Mouse (Mus musculus) kidney, postnatal 10 days (tissue): ENCODE measurements around the gene Tut1.

Experiments used
- DNase-seq: peaks from one replicate; pipeline ENCODE4 v3.0.0; 2021; ENCODE audit warnings: mixed read lengths

Gene Tut1

DNA sequence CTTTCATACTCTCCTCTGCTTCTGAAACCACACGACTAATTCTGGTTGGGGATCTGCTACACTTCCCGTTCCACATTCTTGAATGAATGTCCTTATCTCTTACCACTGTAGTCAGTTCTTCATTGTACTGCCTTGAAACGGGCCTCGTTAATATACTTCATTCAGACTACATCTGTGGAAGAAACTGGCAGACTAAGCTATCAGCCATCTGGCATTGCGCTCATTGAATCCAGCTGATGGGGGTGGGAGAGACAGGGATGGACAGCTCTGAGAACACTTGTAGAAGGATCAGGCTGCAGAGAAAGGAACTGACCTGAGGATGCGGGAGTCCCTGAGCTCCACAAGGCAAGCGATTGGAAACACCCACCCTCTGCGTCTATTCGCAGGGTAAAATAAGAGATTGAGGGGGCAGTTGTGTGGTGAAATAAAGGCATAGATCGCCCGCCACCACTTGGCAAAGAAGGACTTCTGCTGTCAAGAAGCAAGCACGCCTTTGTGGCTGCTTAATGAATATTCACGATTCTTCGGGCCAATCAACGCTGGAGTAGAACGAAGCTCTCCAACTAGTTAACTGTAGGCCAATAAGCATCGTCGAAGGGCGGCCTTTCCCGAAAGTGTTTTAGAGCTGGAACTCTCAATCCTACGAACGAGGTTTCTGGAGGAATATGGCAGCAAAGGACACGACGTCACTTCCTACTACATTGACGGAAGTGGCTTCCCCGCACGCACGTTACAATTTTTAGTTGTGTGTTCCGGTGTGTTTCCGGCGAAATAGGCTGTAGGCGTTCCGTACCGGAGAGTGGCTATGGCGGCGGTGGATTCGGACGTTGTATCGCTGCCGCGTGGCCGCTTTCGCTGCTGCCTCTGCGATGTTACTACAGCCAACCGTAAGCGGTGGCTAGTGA is at the start of gene Tut1:
Gene Tut1 (plus strand): TSS at position 713 of the 905 bp plus-strand sequence.
- peak; percentile 92 for DNase-seq

DNA sequence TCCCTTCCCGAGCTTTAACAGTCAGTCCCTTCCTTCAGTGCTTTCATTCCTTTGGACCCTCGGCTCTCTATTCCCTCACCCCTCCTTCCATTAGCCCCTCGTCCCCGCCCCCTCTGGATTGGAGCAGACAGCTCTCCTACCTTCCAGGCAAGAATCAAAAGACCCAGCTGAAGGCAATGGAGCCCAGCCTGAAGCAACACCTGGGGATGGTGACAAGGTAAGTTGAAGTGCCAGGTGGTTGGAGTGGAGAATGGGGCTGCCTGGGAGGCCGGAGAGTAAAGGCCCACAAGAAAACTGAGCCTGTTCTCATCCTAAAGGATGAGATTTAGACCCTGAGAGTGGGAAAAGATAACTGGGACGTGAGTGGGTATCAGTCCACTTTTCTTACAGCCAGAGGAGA is 45.1 kb upstream of the Tut1 start:
- no peak for DNase-seq

DNA sequence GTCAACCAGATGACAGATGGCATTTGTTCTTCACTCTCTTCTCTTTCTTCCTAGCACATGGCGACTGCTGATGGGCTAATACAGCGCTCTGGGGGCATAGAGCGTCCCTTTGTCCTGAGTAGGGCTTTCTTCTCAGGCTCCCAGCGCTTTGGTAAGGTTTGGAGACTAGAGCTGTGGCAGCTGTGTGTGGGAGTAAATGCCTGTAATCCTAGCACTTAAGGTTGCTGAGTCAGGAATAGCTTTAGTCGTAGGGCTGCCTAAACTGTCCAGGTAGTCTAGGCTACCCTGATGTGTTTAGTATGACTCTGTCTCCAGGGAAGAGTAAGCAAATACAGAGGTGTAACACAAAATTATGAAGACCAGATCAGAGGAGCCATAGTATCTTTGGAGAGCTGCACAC is 41.8 kb upstream of the Tut1 start:
- DNase-seq = no peak

DNA sequence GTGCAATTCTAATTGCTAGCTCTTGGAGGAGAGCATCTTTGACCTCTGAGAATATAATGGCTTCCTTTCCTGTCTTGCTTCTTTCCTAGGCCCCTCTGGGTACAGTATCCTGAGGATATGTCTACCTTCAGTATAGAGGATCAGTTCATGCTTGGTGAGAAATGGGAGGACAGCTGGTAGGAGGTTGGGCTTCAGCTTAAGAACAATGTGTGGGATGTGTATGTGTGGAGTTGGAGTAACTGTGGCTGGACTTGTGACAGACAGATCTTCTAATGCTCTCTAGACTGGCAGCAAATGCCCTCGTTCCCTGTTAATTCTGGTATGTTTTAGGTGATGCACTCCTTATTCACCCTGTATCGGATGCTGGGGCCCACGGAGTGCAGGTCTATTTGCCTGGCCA is 39.4 kb upstream of the Tut1 start:
- DNase-seq = no peak

DNA sequence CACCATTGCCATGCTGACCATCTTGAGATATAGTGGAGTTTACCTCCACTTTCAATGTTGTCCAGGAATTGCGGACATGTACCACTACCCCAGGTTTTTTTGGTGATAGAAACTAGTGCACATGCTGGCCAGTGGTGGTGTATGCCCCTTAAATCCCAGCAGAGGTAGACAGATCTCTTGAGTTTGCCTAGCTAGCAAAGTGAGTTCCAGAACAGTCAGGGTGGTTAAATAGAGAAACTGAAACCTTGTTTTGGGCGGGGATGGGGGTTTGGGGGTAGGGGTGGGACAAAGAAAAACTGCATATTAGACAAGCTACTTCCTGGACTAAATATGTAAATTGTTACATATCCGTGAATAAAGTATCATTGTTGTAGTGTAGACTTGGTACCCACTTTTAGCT is 34.6 kb upstream of the Tut1 start:
- DNase-seq = no peak

DNA sequence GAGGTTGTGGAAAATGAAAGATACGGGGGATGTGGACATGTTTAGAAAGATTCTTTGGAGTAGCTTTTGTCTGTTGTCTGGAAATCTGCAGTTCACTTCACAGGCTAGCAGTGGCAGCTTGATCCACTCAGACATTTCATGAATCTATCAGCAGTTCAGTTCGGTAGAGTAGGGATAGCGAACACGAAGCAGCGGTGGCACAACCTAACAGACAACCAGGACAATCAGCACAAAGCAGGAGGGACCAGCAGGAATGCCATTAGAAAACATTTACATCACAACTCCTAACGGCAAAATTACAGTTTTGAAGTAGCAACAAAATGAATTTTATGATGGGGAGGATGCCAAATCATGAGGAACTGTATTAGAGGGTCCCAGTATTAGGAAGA is 34.0 kb upstream of the Tut1 start:
- DNase-seq = no peak

DNA sequence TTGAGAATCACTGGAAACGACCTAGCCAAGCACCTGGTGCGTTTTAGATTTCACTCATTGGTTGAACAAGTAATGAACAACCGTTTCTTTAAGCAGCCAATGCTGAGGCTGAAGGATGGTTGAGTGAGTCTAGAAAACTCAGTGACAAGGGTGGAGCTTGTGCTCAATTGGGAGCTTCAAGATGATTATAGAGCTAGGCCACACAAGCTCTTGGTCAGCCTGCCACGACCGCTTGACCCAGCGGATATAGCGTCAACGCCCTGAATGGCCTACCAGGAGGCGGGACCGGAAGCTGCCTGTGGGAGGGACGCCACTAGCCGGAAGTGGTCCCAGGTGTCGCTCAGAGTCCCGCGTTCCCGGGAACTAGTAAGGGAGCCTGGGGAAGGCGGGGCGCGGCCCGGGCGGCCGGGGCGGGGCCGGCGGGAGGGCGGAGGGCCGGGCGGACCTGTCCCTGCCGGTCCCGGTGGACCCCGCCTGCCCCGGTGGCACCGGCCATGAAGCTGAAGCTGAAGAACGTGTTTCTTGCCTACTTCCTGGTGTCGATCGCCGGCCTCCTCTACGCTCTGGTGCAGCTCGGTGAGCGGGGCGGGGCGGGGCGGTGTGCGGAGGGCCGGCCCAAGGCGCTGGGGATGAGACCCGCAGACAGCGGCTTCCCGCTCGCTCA is 33.4 kb upstream of the Tut1 start, which contains the start of gene B3gat3:
Gene B3gat3 (plus strand): TSS at position 302 of the 664 bp plus-strand sequence.
- DNase-seq = peak; percentile 97

DNA sequence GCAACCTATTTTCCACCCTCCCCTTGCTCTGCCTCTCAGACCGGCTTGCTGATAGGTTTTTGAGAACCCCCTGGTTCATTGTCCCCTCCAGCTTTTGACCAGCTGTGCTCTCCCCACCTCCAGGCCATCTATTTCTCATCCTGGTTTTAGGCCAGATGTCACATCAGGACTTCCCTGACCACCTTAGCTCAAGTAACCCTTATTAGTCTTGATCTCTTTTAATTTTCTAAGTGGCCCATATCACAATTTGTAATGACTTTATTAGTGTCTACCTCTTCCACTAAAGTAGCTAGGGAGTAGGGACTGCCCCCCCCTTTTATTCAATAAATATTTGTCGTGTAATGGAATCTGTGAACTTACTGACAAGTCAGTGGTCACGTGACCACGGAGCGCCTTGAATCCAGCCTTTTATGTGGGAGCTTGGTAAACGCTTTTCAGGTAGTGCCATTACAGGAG is 32.8 kb upstream of the Tut1 start:
- peak; percentile 58 for DNase-seq

DNA sequence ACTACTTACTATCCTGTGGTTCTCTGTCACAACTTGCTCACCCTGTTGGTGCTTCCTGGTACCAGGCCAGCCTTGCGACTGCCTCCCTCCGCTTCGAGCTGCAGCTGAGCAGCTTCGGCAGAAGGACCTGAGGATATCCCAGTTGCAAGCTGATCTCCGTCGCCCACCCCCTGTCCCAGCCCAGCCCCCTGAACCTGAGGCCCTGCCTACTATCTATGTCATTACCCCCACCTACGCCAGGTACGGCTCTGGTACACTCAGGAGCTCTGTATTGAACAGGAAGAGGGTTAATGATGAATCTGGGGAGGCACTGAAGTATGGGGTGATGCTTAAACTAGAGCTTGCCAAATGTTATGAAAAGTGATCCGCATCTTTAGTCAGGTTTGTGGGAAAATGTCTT is 31.9 kb upstream of the Tut1 start:
- DNase-seq = no peak

DNA sequence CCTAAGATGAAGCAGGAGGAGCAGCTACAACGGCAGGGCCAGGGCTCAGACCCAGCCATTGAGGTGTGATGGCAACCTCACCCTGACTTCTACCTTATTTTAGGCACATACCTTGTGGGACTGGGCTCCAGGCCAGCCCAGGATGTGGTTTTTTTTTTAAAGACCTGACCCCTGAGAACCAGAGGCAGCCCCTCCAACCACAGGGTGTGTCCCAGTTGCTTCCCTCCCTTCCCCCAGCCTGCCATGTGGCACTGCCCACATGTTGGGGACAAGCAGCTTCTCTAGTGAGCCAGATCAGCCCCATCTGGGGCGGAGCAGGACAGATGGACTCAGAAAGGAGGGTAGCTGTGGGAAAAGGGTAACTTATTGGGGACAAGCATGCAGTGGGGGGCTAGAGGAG is 26.9 kb upstream of the Tut1 start:
- DNase-seq = no peak

DNA sequence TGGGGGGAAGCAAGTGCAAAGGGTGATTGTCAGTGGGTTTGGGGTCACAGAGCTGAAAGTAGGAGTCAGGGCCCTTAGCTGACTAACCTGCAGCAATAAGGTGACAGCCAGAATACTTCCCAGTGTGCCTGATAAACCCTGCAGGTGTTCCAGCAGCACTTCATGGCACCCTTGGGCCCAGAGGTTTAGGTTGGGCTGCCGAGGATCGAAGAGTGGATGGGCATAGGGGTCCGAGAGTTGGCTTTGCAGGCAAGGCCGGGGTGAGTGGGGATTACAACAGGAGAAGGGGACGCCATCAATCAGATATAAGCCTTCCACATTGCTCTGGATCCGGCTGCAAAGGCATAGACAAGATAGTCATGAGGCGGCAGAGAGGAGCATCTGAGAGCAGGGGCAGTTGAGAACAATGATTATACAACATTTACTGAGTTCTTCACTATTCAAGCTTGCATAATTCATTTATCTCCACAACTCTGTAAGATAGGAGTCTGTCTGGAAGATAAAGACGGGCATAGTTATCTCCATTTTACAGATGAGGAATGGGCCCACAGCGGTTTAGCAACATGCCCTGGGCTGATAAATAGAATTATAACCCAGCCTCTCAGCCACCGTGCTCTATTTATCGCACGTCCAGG is 25.6 kb upstream of the Tut1 start:
- no peak for DNase-seq

DNA sequence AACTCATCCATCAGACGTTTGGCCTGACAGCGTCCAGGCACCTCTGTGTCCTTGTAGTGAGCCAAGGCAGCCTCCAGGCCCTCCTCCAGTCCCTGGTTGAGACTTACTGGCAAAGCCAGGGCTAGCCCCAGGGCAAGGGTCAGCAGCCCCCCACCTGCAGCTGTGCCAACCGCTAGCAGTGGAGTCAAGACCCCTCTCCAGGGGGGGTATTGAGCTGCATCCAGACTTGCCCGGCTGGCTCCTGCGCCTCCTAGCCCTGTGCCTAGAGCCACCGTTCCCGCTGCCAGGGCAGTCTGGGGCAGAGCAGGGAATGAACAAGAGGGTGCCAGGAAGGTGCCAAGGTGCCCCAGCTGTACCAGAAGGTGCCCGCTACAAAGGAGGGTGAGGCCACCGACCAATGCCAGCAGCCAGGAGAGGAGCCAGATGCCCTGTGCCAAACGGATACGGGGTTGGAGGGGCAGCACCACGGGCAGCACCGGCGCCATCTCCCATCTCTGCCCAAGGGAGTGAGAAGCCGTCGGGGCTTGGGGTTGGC is 24.9 kb upstream of the Tut1 start:
- no peak for DNase-seq

DNA sequence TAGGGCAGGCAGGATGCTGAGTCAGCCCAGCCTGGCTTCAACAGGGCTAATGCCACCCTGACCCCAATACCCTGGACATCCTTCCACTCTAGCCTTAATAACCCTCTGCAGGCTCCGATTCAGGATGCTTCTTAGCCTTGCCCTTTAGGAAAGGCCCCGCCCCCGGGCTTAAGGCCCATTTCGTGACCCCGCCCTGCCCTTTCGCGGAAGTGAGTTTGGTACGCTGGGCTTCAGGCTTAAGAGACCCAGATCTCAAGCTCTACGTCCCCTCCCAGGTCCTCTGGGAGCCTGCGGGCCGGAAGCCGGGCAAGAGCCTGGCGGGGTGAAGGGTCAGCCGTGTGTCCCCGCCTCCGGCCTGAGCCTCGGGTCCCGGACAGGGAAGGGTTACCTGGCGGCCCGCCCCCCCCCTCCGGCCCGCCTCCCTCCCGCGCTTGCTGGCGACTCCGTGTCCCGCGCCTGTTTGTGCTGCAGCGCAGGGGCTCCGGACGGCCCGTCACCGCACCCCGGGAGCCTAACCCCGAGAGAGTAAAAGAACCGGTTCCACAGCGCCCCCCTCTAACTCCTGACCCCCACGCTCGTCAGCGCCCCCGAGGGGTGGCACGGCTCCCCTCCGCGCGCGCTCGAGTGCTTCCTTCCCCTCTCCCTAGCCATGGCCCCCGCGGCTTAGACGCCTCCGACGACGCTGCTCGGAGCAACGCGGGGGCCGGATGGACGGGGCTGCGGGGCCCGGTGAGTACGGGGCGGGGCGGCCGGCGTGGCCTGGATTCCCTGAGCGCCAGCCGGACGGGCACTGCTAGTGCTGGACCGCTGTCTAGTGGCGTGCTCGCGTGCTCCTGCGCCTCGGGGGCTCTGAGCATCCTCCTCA is 24.2 kb upstream of the Tut1 start, which contains the start of the genes Rom1 and Eml3:
Gene Rom1 (minus strand): TSS at position 133 of the 865 bp plus-strand sequence.
Gene Eml3 (plus strand): TSS at position 329 of the 865 bp plus-strand sequence.
- peak; percentile 93 for DNase-seq

DNA sequence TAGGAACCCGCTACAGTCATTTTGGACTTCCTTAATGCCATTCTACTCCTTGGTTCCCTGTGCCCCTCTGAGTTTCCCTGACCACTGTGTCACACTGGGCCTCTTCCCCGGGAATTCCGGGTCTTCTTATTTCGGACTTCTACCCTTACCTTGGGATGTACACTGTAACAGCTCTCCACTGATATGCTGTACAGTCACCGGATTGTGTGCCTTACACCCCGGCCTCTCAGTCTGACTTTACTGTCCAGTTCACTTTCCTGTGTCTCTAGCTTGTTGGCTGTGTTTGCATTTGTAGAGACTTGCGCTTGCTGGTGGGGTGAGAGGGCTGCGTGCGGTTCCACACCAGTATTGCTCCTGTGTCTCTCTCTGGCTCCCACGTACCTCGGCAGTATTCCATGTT is 23.5 kb upstream of the Tut1 start:
- DNase-seq = no peak

DNA sequence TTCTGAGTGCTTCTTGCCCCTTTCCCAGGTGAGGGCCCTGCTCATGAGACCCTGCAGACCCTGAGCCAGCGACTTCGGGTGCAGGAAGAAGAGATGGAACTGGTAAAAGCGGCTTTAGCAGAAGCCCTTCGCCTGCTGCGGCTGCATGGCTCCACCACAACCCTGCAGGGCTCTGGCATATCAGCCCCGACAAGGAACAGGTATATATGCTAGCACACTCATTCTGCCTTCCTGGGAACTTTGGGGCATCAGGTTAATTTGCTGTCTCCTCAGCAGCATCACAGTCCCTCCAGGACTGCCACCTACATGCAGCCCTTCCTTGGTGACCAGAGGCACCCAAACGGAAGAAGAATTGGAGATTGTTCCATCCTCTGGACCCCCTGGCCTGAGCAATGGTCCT is 22.9 kb upstream of the Tut1 start:
- DNase-seq = no peak

DNA sequence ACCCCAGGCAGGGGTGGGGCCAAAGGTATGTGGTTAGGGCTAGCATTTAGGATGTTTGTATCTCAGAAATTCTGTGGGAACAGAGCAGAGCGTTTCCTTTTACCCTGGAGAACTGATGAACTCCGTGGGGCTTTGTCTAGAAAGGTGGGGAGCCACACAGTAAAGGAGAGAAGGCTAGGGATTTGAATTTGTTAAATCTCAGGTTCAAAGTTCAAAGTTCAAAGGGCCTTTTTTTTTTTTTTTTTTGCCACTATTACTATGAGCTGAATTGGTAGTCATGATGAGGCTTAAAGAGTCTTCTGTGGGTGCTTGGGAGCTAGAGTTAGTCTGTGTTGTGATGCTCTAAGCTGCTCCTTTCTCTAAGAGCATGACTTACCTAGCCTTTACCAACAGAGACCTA is 16.9 kb upstream of the Tut1 start:
- no peak for DNase-seq

DNA sequence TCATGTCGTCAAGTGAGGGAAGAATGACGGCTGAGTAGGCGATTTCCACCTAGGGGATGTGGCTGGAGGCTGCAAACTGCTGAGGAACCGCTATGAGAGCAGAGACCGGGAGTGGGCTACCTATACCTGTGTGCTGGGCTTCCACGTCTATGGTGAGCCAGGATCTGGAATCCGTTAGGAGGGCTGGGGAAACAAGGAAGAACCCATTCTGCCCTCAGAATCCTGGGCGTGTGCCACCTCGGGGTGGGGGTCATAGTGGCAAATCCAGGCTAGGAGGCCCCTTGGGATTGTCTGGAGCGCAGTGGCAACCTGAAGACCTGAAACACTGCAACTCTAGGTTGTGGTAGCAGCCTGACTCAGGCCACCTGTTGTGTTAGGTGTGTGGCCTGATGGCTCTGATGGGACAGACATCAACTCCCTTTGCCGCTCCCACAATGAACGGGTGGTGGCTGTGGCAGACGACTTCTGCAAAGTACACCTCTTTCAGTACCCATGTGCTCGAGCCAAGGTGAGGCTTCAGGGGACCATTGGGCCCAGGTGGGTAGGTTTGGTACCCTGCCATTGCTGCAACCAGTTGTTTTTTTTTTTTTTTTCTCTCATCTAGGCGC is 13.0 kb upstream of the Tut1 start:
- DNase-seq = no peak

DNA sequence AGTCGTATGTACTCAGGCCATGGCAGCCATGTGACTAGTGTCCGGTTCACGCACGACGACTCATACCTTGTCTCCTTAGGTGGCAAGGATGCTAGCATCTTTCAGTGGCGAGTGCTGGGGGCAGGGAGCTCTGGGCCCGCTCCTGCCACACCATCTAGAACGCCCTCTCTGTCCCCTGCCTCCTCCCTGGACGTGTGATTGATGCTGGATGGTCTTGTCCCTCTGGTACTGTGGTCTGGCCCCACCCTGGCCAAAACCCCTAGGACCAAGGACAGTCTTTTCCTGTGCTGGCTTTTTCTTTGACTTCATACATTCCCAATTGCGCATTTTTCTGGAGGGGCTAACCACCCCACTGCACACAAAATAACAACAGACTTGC is 12.5 kb upstream of the Tut1 start:
- no peak for DNase-seq

DNA sequence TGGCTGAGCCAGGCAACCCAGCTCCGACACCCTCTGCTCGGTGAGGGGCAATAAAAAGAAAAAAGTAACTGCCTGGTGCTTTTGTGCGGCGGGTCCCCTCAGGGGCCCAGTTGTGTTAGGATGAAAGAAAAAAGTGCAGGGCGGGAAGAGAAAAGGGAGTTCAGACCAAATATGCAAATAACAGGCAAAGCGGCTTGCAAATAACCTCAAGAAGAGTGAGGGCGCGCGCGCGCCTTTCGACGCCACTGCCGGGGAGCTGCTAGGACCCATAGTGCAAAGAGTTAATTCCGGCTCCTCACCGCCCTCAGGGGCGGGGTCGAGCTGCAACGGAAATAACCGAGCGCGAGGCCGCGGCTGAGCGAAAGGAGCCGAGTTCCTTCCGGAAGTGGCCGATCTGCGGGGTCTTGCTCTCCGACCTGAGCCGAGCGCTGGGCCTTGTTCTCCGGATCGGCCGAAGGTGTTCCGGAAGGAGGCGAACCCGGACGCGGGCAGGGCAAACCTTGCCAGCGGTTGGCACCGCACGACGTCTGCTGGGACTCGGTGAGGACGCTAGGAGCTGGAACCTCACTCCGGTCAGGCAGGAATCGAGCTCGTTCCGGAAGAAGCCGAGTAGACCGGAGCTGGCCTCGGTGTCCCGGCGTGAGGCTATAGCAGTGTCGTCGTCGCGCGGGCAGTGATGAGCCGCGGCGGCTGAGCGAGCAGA is 12.0 kb upstream of the Tut1 start, which contains the start of gene Mta2:
Gene Mta2 (plus strand): TSS at position 361 of the 703 bp plus-strand sequence.
- DNase-seq = peak; percentile 99

DNA sequence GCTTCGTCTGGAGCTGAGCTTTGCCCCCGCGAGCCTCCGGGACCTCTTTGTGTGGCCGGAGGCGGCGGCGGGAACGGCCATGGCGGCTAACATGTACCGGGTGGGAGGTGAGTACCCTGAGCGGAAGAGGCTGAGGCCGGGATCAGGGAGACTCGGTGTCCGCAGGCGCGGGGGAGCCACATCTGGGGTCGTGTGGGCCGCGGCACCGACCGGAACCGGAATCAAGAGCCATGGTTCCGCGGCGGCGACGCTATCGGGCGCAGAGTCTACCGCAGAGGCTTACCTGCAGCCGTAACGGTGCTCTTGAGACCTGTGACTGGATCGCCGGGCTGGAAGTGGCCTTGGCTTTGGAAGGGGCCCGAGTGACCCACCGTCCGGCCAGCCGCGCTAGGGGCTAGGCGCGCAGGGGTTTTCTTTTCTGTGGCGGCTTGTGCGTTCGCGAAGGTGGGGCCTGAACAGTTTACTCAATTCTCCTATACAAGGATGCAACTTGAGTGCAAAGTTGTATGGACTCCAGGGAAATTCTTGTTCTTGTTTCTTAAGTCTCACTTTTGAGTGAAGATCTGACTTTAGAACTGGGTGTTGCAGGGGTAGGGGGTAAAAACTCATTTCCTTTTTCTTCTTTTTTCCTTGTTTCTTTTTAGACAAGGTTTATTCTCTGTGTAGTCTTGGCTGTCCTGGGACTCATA is 11.2 kb upstream of the Tut1 start:
- DNase-seq = peak; percentile 79
